Mouse (Mus musculus): ENCODE data around the gene Gm20671.
"Not testable (repeated sequence)": the region's sequence is repeated elsewhere in the genome, so short reads cannot be mapped to it uniquely, and the experiment has no call there.

The Gm20671 gene

DNA sequence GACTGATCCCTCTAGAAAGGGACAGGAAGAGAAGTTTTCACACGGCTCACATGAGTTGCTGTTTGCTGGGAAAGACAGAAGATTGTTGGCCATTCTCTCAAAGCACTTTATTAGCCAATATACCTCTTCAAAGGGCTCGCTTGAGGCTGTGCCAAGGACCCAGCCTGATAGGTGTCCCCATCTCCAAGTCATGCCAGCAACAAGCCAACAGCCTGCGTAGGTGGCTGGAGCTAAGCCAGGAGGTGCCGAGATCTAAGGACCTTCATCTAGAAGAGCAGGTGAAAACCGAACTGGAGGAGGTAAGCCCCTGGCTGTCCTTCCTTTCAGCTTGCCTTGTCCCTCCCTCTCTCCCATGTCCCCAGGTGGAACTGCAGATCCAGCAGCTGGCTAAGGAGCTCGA is 91.1 kb downstream of the Gm20671 start:
- no peak for DNase-seq (ENCODE audit: low spot score in 2 of 2)

DNA sequence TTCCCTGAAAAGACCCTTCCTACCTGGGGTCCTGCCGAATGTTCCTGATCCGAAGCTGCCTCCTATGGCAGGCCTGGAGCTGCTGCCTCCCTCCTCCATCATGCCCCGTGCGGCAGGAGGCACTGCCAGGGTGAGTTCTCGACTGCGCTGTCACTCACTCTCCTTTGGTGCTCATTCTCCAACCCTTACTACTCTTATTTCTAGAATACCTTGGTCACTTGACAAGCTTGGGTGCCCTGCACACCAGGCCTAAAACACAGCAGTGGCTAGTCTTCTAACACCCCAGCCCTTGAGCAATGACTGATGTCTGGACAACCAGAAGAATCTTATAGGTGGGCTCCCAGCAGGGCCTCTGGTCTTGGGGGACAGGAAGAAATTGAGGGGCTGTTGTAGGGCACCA is 93.0 kb downstream of the Gm20671 start:
- DNase-seq (ENCODE audit: low spot score in 2 of 2) = not testable (repeated sequence)

DNA sequence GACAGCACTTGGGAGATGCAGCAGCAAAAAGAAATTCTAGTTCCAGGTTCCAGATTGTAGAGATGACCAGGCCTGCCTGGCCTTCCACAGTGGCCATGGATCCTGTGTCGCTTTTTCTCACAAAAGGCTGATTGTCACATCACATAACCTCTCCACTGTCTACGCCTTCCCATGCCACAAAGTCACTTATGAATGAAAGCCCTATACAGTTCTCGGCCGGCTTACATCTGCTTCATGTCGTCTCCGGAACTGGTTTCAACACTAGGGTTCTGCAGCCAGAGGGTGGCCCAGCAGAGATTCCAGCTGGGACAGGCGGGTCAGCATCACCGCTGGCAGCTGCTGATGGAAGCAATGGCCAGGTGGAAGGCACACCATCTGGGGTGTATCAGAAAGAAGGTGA is 98.1 kb downstream of the Gm20671 start:
- no peak for DNase-seq (ENCODE audit: low spot score in 2 of 2)

DNA sequence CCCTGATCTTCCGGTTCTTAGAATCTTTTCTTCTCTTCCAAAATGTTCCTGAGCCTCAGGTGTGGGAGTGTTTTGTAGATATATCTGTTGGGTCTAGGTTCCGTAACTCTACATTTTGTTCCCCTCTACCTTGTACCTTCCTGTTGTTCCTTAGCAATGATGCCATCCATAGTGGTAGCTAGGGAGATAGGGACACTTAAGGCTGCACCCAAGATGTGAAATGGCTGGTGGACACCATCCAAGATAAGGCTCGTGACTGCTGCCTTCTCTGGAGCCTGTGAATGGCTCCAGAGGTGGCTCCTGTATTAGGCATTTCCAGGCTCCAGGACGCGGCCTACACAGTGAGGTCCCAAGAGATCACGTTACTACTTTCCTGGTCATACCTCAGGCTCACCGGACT is 98.6 kb downstream of the Gm20671 start:
- DNase-seq (ENCODE audit: low spot score in 2 of 2) = no peak

DNA sequence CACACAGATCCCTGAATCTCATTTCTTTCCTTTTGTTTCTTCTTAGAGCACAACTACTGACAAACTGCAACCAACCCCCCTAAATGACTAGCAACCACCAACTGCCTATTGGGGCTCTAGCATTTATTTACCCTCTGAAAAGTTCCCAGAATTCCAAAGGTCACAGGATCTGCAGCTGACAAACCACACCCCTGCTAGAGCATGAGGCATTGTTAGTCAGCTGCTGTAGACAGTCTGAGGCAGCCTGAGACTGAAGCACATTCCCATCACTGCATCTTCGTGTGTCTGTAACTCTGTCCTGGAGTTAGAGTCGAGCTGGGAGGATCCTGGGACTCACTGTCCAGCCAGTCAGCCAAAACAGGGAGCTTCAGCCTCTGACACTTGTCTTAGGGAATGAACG is 101.5 kb downstream of the Gm20671 start:
- DNase-seq (ENCODE audit: low spot score in 2 of 2) = not testable (repeated sequence)

DNA sequence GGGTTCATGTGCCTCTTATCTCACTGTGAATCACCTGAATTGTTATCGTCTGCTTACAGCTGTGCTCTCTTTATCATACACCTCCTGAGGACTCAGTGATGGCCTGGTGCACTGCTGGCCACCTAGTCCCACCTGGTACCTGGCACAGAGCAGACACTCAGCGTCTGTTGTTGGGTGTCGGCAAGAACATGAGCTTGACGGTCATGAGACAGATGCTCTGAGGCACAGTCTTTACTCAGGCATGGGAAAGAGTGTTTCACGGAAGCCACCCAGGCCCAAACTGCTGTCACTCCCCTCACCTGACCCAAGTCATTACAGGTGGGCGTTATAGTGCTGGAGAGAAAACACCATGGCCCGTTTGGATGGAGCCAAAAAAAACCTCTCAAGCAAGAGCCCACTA is 102.9 kb downstream of the Gm20671 start:
- no peak for DNase-seq (ENCODE audit: low spot score in 2 of 2)

DNA sequence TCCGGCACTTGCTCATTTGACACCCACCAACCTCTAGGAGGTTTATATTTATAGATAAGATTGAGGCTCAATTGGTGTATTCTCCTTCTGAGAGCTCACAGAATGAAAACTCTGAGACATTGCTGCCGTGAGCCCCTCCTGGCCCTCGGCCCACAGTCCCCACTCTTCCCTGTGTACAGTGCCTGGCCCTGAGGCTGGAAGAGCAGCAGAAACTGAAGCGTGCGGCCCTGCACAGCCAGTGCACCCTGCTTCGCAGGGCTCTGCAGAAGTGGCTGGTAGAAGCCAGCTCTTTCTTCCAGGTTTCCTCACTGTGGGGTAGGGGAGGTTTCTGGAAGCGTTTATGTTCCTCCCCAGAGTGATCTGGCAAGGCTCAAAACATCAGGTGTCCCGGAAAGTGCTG is 104.2 kb downstream of the Gm20671 start:
- not testable (repeated sequence) for DNase-seq (ENCODE audit: low spot score in 2 of 2)

DNA sequence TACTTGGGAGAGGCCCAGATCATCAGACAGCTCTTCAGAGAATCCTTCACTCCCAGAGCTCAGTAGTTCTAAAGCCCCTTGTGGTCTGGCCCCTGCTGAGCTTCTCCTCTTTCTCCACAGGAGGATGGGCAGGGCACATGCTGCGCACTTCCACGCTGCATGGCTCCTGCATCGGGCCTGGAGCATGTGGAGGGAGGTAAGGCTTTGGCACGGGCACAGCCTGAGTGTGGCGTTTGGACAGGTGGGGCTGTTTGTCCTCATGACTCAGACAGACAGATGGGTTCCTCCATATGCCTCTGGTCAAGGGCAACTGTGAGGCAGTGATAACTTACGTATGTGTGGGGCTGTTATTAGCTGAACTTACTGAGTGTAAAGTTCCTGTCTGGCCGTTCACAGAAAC is 104.6 kb downstream of the Gm20671 start:
- no peak for DNase-seq (ENCODE audit: low spot score in 2 of 2)

DNA sequence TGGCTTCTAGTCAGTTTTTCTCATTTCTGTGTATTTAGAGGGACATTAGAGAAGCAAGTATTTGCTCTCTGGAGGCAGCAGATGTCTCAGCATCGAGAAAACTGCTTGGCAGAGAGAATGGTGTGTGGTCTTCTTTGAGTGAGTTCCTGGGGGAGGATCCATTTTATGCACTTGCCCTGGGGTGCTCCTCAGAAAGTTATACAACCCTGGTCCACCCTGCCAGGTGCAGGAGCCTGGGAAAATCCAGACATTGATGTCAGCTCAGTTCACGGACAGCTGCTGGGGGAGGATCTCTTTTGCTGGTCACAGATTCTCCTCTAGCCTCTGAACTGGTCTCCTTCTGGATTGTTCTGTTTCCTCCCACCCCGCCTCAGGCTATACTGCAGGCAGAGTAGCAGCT is 105.6 kb downstream of the Gm20671 start:
- no peak for DNase-seq (ENCODE audit: low spot score in 2 of 2)

DNA sequence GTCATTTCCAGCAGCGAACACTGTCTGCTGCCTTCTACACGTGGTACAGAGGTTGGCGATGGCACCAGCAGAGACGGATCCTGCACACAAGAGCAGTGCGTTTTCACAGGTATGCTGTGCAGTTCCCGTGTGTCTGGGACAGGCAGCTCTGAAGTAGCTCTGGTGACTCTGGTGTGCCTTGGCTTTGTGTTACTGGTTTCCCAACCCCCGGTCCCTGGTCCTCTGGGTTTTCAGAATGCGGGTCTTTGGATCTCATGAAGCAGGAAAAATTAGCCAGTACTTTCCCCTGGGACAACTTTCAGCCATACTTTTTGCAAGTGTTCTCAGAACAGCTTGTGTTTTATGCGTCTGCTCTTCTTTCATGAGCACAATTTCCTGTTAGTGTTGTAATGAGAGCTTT is 106.5 kb downstream of the Gm20671 start:
- no peak for DNase-seq (ENCODE audit: low spot score in 2 of 2)

DNA sequence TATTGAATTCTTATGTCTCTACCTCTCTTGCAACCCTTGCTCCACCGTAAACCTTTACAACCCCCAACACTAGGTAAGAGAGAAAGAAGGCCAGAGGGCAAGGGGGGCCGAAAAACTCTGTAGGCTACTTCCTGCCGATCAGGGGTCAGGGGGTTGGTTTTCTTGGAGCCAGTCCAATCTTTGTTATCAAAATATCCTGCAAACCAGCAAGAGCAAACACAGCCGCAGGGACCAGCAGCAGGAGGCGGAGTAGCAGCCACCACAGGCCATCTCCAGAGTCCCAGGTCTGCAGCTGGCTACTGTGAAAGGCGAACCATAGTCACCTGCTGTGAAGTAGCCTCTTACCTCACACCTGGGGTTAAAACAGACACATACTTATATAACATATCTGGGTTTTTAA is 108.0 kb downstream of the Gm20671 start:
- no peak for DNase-seq (ENCODE audit: low spot score in 2 of 2)

DNA sequence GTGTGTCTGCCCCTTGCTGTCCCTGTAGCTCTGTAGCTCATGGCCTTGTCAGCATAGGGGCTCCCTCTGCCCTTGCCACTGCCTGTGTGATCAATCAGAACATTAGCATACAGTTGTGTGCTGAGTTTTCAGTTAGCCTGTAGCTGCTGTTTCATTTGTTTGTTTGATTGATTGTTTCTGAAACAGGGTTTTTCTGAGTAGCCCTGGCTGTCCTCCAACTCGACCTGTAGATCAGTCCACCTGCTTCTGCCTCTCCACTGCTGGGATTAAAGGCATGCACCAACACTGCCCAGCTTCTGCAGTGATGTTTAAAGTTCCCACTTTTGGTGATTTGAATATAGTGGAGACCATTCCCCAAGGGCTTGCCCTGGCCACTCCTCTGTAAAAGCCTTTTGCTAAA is 109.2 kb downstream of the Gm20671 start:
- no peak for DNase-seq (ENCODE audit: low spot score in 2 of 2)

DNA sequence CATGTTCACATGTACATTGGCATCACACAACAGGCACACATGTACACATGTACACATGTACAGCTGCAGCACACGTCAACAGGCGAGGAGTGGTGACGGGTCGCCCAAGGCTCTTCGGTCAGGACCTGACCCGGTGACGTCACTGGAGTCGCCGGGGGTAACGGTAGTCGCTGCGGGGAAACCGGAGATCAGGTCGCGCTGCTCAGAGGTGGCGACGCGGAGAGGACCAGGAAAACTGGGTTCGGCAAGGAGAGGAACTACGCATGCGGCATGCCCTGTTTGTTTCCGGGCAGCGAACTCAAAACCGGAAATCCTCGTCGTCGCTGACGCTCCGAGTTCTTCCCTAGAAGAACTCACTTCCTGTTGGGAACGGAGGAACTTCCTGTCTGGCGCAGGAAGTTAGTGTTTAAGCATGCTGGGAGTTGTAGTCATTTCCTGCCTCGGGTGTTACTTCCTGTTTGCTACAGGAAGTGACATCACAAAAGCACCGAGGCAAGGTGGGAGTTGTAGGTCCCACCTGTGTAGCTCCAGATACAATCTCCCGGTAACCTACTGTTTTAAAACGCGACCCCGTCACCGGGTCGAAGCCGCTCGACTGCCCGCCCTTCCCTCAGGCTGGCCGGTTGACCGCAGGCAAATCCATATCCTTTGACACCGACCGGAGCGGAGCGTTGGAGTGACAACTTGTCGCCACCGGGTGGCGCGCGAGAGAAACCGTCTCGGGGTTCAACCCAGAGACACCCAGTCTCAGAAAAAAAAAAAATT is 113.0 kb downstream of the Gm20671 start:
- peak; percentile 93 to 95 for DNase-seq (ENCODE audit: low spot score in 2 of 2)

DNA sequence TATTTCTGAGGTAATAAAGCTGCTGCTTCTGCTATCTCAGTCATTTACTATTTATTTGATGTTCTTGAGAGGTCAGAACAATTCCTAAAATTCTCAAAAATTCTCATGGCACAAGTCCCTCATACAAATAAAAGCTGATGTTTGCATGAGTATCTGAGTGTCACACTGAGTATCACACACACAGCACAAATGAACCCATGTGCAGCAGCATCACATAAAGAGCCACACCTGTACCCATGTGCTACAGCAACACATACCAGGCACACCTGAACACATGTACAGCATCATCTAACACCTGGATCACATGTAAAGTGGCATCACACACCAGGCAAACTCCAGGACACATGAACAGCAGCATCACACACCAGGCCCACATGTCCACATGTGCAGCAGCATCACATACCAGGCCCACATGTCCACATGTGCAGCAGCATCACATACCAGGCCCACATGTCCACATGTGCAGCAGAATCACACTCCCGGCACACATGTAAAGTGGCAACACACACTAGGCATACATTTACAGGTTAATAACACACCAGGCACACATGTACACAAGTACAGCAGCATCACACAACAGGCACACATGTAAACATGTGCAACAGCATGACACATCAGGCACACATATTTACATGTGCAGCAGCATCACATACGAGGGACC is 113.7 kb downstream of the Gm20671 start:
- no peak for DNase-seq (ENCODE audit: low spot score in 2 of 2)

DNA sequence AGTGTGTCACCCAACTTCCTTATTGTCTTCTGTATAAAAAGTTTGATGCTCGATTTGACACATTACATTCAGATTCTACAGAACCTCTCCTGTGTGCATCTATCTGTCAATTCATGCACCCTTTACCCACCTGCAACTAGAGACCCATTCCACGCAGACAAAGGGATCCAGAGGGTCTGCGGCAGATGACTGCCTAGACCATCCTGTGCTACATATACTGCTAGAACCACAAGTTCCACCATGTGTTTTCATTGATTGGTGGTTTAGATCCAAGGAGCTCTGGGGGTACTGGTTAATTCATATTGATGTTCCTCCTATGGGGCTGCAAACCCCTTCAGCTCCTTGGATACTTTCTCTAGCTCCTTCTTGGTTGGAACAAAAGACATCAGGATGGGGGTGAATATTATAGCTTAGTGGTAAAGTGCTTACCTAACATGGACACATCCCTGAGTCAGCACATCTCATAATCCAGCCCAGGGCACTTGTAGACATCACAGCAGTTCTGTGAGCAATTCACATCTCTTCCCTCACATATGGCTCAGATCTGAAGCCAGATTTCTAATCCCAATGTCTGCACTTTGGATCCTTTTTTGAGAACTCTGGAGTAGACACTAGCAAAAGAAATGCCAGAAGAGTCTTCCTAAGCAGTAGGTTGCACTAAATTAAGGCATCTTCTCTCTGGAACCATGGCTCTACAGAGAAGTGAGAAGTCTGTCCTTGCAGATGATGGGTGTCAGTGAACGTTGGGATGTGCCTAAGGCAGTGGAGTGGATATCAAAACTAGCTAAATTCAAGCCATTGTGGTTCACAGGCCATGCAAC is 114.5 kb downstream of the Gm20671 start:
- no peak for DNase-seq (ENCODE audit: low spot score in 2 of 2)

DNA sequence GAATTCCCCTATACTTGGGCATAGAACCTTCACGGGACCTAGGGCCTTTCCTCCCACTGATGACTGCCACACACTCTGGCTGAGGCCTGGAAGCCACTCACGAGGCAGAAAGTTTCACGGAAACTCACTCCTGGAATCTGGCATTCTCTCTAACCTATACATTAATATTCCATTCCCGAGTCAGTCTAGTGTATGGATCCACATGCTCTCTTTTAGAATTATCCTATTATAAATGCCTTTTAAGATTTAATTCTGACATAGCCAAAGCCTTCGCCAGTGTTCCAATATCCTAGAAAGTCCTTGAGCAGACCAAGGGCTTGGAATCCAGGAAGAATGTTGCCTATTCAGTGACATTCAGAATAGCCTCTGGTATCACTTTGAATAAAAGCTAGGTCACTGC is 115.4 kb downstream of the Gm20671 start:
- DNase-seq (ENCODE audit: low spot score in 2 of 2) = no peak

DNA sequence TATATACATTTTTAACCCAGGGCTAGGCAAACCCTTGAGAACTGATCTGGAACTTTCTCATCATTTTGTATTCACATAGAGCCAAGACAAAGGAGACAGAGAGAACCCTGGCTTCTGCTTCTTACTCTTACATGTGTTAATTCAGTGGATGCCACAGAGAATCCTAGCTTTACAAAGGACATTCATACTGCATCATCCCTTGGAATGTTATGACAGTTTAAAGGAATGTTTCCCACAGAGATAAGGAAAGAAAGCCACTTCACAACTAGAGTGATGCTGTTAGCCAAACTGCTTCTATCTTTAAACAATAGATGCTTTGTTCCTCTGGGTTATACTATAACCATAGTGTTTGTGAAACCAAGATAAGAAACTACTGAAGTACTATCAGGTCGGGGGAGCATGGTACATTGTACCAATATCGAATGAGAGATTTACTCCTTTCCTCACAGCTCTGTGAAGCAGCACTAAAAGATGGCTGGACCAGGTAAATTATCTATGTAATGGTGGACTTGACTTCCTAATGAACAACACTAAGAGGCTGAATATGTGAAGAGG is 120.6 kb downstream of the Gm20671 start:
- no peak for DNase-seq (ENCODE audit: low spot score in 2 of 2)

DNA sequence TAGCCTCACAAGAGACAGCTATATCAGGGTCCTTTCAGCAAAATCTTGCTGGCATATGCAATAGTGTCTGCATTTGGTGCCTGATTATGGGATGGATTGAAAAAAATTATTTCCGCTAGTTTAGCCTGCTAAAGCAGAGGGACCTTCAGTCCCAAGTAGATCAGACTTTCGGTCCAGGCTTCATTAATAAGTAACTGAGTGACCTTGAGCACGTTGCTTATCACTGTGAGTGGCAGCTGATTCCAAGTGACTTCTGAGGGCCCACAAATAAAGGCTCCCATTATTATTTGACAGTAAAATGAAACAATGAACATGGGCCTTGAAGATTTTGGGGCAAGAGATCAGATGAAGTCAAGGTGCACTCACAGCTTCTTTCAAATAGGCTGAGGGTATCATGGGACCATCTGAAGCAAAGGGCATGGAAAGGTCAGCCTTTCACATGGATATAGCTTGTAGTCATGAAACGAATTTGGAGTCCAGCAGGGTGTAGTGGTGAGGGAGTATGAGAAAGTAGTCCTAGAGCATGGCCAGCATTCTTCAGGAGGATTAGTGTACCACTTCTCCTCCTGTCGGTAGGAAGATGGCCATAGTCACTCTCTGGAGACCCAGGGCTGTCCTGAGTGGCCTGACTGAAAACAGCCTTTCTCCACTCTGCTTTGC is 129.6 kb downstream of the Gm20671 start:
- no peak for DNase-seq (ENCODE audit: low spot score in 2 of 2)

DNA sequence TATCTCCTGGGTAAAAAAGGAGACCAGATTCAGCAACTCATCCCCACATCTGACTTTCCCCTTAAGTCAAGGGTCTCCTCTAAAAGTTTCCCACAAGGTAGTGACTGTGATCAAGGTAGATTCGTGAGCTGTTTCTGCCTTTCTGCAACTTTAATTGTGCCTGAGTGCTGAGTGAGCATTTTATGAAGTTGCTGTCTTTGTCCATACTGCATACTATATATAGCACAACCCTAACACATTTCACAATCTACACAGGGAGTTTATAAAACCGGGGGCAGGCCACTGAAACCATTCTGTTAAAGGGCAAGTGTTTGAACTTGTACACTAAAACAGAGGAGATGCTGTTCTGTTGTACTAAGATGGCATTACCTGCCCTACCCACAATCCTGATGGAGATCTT is 133.5 kb downstream of the Gm20671 start:
- DNase-seq (ENCODE audit: low spot score in 2 of 2) = no peak
